Mouse (Mus musculus): ENCODE data around the gene Zbtb20. TPM values are rescaled to one million over a fixed set of nuclear protein-coding genes. Genes with fewer than 3 reads are reported as not detected.

Gene Zbtb20
- polyA plus RNA-seq, 1 experiment from 2014 or later: 44.6 TPM

DNA sequence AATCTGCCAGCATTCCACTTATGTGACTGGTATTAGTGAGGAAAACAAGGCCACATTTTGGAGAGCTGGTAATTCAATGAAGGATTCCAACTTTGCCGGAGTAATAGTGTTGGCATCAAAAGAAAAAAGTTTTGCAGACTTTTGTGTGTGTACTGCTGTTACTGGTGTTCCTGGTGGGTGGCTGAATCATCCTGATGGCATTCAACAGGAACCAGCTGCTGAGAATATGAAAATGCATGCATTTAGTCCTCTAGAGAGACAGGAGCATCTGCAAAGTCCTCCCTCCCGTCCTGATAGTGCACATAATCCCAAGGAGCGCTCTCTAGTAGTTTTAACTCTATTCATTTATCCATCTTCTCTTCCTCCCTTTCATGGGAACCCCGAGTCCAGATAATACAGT, 639.9 kb downstream of the Zbtb20 start:
- H3K27me3 ChIP-seq (ENCODE audit: insufficient read depth, low read length): no peaks in the 10 kb centered on the region
- no peak overlapping the region for H3K4me3 ChIP-seq (ENCODE audit: low read length)
- H3K36me3 ChIP-seq (ENCODE audit: insufficient read depth, low read length): no peaks in the 10 kb centered on the region
- whole genome bisulfite sequencing: 89% methylated on average over 4 of the region's 4 CpGs
- H3K4me2 ChIP-seq (replicated peaks; ENCODE audit: low read depth, low read length): no peak overlapping the region
- H3K9me3 ChIP-seq (ENCODE audit: low read length): no peaks in the 10 kb centered on the region
- ATAC-seq (ENCODE audit: low FRiP score, low TSS enrichment): no peak
- no peak overlapping the region for H3K27ac ChIP-seq (ENCODE audit: low read length)
- H3K4me1 ChIP-seq (ENCODE audit: insufficient read depth, low read length): 0 out of 2 replicates have a peak, but pooled peaks cover 5% of the 10 kb centered on the region
- no peak overlapping the region for H3K9ac ChIP-seq (replicated peaks; ENCODE audit: low read length)

DNA sequence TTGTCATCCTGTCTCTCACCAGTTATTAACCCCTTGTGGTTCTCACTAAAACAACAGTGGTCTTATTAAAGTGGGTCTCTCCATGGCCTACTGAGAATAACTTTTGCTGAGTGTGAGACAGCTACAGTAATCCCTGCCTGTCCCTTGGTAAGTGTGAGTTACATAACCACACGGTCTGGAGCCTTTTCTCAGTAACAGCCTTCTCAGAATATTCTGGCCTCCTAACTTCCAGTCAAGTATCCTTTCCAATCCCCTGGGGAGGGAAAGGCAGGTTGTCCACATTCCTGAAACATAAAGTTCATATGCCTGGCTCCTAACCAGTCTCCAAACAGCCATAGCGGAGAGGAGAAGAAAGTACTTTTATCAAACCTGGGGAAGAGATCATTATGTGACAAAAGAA, 644.6 kb downstream of the Zbtb20 start:
- 73% methylated on average over 2 of the region's 2 CpGs for WGBS
- no peaks in the 10 kb centered on the region for H3K27me3 ChIP-seq (ENCODE audit: insufficient read depth, low read length)
- no peaks in the 10 kb centered on the region for H3K9me3 ChIP-seq (ENCODE audit: low read length)
- H3K4me2 ChIP-seq (replicated peaks; ENCODE audit: low read depth, low read length): no peak overlapping the region
- no peak overlapping the region for H3K4me3 ChIP-seq (ENCODE audit: low read length)
- ATAC-seq (ENCODE audit: low FRiP score, low TSS enrichment): no peak
- H3K4me1 ChIP-seq (ENCODE audit: insufficient read depth, low read length): peaks cover 8% of the 10 kb centered on the region; the same call in 1 of the 2 replicates
- no peak overlapping the region for H3K27ac ChIP-seq (ENCODE audit: low read length)
- no peaks in the 10 kb centered on the region for H3K36me3 ChIP-seq (ENCODE audit: insufficient read depth, low read length)
- no peak overlapping the region for H3K9ac ChIP-seq (replicated peaks; ENCODE audit: low read length)

DNA sequence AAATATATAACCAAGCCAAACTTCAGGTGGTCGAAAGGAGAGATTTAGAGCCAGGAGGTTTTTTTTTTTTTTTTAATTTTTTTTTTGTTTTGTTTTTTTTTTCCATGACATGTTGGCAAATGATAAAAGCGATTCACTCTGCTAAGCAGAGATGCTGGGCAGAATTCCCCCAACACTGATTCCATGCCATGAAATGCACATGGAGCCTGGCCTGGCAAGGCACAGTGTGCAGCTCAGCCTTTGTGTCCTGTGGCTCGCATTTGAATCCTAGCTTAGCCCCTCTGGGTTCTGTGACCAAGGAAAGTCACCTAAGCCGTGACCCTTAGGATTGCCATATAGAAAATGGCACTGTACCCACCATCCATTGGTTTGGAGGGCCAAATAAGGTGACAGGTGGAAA, 646.8 kb downstream of the Zbtb20 start:
- H3K4me3 ChIP-seq (ENCODE audit: low read length): no peak overlapping the region
- H3K27me3 ChIP-seq (ENCODE audit: insufficient read depth, low read length): no peaks in the 10 kb centered on the region
- 88% methylated on average over 4 of the region's 4 CpGs for WGBS
- H3K9me3 ChIP-seq (ENCODE audit: low read length): no peaks in the 10 kb centered on the region
- no peaks in the 10 kb centered on the region for H3K36me3 ChIP-seq (ENCODE audit: insufficient read depth, low read length)
- no peak for ATAC-seq (ENCODE audit: low FRiP score, low TSS enrichment)
- H3K9ac ChIP-seq (replicated peaks; ENCODE audit: low read length): no peak overlapping the region
- H3K27ac ChIP-seq (ENCODE audit: low read length): no peak overlapping the region
- no peak overlapping the region for H3K4me2 ChIP-seq (replicated peaks; ENCODE audit: low read depth, low read length)
- H3K4me1 ChIP-seq (ENCODE audit: insufficient read depth, low read length): peaks cover 8% of the 10 kb centered on the region; the same call in 1 of the 2 replicates

DNA sequence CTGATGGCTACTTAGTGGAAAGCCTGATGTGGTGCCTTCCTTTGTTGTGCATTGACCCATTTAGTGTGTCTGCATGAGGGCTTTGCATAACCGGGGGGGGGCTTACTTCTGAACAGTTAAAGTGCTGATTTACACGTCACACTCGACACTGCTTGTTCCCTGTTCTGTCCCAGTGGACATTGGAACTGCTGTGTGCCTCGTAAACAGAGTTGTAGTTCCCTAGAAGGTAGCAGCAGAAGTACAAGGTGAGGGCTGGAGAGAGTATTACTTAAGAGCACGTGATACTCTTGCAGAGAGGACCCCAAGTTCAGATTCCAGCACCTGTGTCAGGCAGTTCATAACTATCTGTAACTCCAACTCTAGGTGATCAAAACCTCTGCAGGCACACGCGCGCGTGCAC, 648.5 kb downstream of the Zbtb20 start:
- H3K4me2 ChIP-seq (replicated peaks; ENCODE audit: low read depth, low read length): no peak overlapping the region
- no peaks in the 10 kb centered on the region for H3K27me3 ChIP-seq (ENCODE audit: insufficient read depth, low read length)
- H3K4me3 ChIP-seq (ENCODE audit: low read length): no peak overlapping the region
- no peaks in the 10 kb centered on the region for H3K9me3 ChIP-seq (ENCODE audit: low read length)
- no peak overlapping the region for H3K27ac ChIP-seq (ENCODE audit: low read length)
- no peaks in the 10 kb centered on the region for H3K36me3 ChIP-seq (ENCODE audit: insufficient read depth, low read length)
- peaks cover 8% of the 10 kb centered on the region; the same call in 1 of the 2 replicates for H3K4me1 ChIP-seq (ENCODE audit: insufficient read depth, low read length)
- ATAC-seq (ENCODE audit: low FRiP score, low TSS enrichment): peak; percentile 31; the same call in 1 of the 2 replicates
- WGBS: 74% methylated on average over 9 of the region's 9 CpGs
- H3K9ac ChIP-seq (replicated peaks; ENCODE audit: low read length): no peak overlapping the region

DNA sequence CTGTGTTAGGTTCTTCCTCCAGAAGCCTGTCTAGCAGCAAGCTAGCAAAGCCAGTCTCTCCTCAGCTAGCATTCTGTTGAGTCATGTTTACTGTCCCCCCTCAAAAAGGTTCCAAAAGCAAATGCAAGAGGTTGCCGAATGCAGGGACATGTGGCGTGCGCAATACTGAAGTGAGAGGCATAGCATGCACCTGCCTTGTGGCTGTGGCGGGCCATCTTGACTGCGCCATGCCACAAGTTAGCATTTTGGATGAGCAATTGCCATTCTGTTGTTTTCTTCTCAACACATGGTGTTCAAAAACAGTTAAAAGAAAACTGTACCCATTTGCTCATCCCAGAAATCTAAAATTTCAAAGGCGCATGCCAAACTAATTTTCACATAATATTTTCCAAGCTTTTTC, 649.9 kb downstream of the Zbtb20 start:
- Histone ChIP-seq H3K27ac (ENCODE audit: low read length) (no peak overlapping the region), H3K4me3 (ENCODE audit: low read length) (no peak overlapping the region), H3K27me3 (ENCODE audit: insufficient read depth, low read length) (no peaks in the 10 kb centered on the region), H3K9ac (replicated peaks; ENCODE audit: low read length) (no peak overlapping the region), H3K36me3 (ENCODE audit: insufficient read depth, low read length) (no peaks in the 10 kb centered on the region), H3K4me2 (replicated peaks; ENCODE audit: low read depth, low read length) (no peak overlapping the region), H3K4me1 (ENCODE audit: insufficient read depth, low read length) (peaks cover 3% of the 10 kb centered on the region; the same call in 1 of the 2 replicates), H3K9me3 (ENCODE audit: low read length) (no peaks in the 10 kb centered on the region)
- ATAC-seq (ENCODE audit: low FRiP score, low TSS enrichment): no peak
- WGBS: 94% methylated on average over 6 of the region's 6 CpGs

DNA sequence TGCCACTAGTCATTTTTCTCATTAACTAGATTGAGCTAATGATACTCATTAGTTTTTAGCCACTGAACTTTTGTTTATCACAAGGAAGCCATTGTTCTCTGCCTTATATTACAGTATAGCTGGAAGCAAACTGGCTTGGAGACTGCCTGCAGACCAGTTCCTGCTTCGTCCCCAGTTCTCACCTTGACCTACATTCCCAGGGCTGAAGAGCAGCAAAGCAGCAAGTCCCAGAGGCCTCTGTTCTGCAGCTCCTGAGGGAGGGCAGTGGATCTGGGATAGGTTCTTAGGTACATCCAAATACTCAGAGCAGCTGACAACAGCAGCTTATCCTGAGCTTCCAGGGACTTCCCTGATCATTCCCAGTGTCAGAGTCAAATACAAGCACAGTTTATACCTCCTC, 652.6 kb downstream of the Zbtb20 start:
- H3K9me3 ChIP-seq (ENCODE audit: low read length): no peaks in the 10 kb centered on the region
- no peak overlapping the region for H3K4me3 ChIP-seq (ENCODE audit: low read length)
- 58% methylated on average over 1 of the region's 1 CpGs for WGBS
- H3K9ac ChIP-seq (replicated peaks; ENCODE audit: low read length): no peak overlapping the region
- no peak overlapping the region for H3K27ac ChIP-seq (ENCODE audit: low read length)
- H3K4me1 ChIP-seq (ENCODE audit: insufficient read depth, low read length): peaks cover 3% of the 10 kb centered on the region; the same call in 1 of the 2 replicates
- H3K27me3 ChIP-seq (ENCODE audit: insufficient read depth, low read length): no peaks in the 10 kb centered on the region
- no peaks in the 10 kb centered on the region for H3K36me3 ChIP-seq (ENCODE audit: insufficient read depth, low read length)
- H3K4me2 ChIP-seq (replicated peaks; ENCODE audit: low read depth, low read length): no peak overlapping the region
- ATAC-seq (ENCODE audit: low FRiP score, low TSS enrichment): no peak

DNA sequence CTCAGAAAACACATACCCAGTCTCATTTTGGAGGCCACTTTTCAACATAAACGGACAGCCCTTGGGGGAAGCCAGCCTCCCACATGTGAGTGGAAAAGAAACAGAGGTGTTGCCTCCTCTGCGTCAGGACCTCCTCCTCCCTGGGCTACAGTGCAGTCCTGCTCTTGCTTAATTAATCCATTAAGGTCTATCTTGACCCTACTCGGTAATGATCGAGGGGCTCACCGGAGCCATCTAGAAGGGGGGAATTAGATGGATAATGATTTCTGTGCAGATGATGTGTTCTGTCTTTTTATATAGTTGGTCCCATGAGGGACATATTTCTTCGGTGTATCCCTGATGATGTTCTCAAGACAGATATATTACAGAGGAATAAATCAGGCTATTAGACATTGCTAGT, 655.6 kb downstream of the Zbtb20 start:
- no peaks in the 10 kb centered on the region for H3K36me3 ChIP-seq (ENCODE audit: insufficient read depth, low read length)
- H3K27me3 ChIP-seq (ENCODE audit: insufficient read depth, low read length): no peaks in the 10 kb centered on the region
- H3K9ac ChIP-seq (replicated peaks; ENCODE audit: low read length): no peak overlapping the region
- H3K4me1 ChIP-seq (ENCODE audit: insufficient read depth, low read length): no peaks in the 10 kb centered on the region
- H3K9me3 ChIP-seq (ENCODE audit: low read length): no peaks in the 10 kb centered on the region
- no peak overlapping the region for H3K4me3 ChIP-seq (ENCODE audit: low read length)
- no peak for ATAC-seq (ENCODE audit: low FRiP score, low TSS enrichment)
- H3K27ac ChIP-seq (ENCODE audit: low read length): no peak overlapping the region
- no peak overlapping the region for H3K4me2 ChIP-seq (replicated peaks; ENCODE audit: low read depth, low read length)
- 56% methylated on average over 6 of the region's 6 CpGs for WGBS

DNA sequence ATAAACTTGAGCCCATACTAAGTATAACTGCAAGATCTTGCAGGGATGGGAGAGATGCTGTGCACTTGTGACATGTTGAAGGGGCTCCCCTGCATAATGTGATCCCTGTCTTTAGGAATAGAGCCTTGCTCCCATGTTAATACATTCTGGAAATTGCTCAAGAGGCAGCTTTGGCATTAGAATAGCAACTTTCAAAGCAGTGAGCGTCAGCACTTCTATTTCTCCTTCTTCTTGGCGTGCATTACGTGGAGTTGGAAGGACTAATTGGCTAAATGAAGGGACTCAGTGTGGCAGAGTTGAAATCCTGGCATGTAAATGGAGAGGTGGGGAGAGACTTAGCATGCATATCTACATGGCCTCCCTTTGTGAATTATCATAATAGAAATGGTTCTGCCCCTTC, 658.4 kb downstream of the Zbtb20 start:
- Histone ChIP-seq H3K27me3 (ENCODE audit: insufficient read depth, low read length) (no peaks in the 10 kb centered on the region), H3K4me3 (ENCODE audit: low read length) (no peak overlapping the region), H3K27ac (ENCODE audit: low read length) (no peak overlapping the region), H3K36me3 (ENCODE audit: insufficient read depth, low read length) (no peaks in the 10 kb centered on the region), H3K4me2 (replicated peaks; ENCODE audit: low read depth, low read length) (no peak overlapping the region), H3K9ac (replicated peaks; ENCODE audit: low read length) (no peak overlapping the region), H3K9me3 (ENCODE audit: low read length) (no peaks in the 10 kb centered on the region), H3K4me1 (ENCODE audit: insufficient read depth, low read length) (no peaks in the 10 kb centered on the region; the same call in 1 of the 2 replicates)
- 94% methylated on average over 3 of the region's 3 CpGs for WGBS
- ATAC-seq (ENCODE audit: low FRiP score, low TSS enrichment): no peak

DNA sequence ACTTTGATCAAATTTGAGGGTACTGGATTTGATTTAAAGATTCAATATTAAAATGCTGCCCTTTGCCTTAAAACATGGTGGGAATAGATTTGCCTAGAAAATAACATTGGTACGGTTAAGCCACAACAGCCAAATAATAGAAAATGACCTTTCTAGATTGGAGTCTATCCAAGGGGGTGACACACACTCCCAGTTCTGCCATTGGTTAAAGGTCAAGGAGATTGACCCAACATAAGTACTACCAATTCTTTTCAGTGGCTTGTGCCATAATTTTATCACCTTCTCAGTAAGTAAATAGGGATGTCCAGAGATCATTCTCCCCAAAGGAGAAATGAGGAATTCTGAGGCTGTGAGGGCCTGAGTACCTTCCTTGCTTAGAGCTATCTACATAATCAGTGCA, 660.2 kb downstream of the Zbtb20 start:
- no peak overlapping the region for H3K4me2 ChIP-seq (replicated peaks; ENCODE audit: low read depth, low read length)
- ATAC-seq (ENCODE audit: low FRiP score, low TSS enrichment): no peak
- 94% methylated on average over 1 of the region's 1 CpGs for WGBS
- no peaks in the 10 kb centered on the region for H3K9me3 ChIP-seq (ENCODE audit: low read length)
- no peak overlapping the region for H3K4me3 ChIP-seq (ENCODE audit: low read length)
- H3K27ac ChIP-seq (ENCODE audit: low read length): no peak overlapping the region
- no peak overlapping the region for H3K9ac ChIP-seq (replicated peaks; ENCODE audit: low read length)
- no peaks in the 10 kb centered on the region; the same call in 1 of the 2 replicates for H3K4me1 ChIP-seq (ENCODE audit: insufficient read depth, low read length)
- H3K27me3 ChIP-seq (ENCODE audit: insufficient read depth, low read length): no peaks in the 10 kb centered on the region
- no peaks in the 10 kb centered on the region for H3K36me3 ChIP-seq (ENCODE audit: insufficient read depth, low read length)

DNA sequence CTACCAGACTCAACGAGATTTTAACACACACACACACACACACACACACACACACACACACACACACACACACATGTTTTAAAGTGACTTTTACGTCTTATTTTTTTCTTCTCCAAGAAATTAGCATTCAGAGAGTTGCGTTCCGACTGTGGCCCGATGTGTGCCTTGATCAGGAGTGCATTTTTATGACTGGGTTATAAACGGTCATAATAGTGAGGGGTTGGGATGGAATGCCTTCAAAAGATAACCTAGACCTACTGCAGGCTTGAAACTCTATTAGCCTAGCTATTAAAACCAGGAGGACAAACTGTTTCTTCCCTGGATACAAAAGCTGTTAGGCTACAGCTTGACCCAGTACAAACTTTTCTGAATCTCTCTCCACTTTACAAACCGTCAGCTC, 661.5 kb downstream of the Zbtb20 start:
- Histone ChIP-seq H3K27ac (ENCODE audit: low read length) (no peak overlapping the region), H3K27me3 (ENCODE audit: insufficient read depth, low read length) (no peaks in the 10 kb centered on the region), H3K36me3 (ENCODE audit: insufficient read depth, low read length) (no peaks in the 10 kb centered on the region), H3K4me2 (replicated peaks; ENCODE audit: low read depth, low read length) (no peak overlapping the region), H3K4me3 (ENCODE audit: low read length) (no peak overlapping the region), H3K9me3 (ENCODE audit: low read length) (no peaks in the 10 kb centered on the region), H3K4me1 (ENCODE audit: insufficient read depth, low read length) (no peaks in the 10 kb centered on the region; the same call in 1 of the 2 replicates), H3K9ac (replicated peaks; ENCODE audit: low read length) (no peak overlapping the region)
- 52% methylated on average over 7 of the region's 7 CpGs for WGBS
- no peak for ATAC-seq (ENCODE audit: low FRiP score, low TSS enrichment)
